Mouse (Mus musculus): ENCODE measurements at regions not wholly inside any gene's neighbourhood (a gene's known extent, or its start where the extent isn't known, plus 50 kb on each side); places are given as distances from the start of the nearest gene placed in this dataset.
A peak's percentile ranks its signal among the peaks of the same experiment; 100 is the strongest.

GRCm38 (mm10) chr10:99893999-99894398, 121.4 kb upstream of the Kitl start:
- H3K9me3 ChIP-seq = no peaks in the 10 kb centered on the region
- ATAC-seq (ENCODE audit: insufficient number of reproducible peaks, insufficient read depth, low FRiP score, low TSS enrichment, low read depth) = no peak
- WGBS = 18% methylated on average over 3 of the region's 3 CpGs

GRCm38 (mm10) chr10:99891899-99892298, 123.5 kb upstream of the Kitl start:
- H3K9me3 ChIP-seq = no peaks in the 10 kb centered on the region
- WGBS = 90% methylated on average over 3 of the region's 3 CpGs
- ATAC-seq (ENCODE audit: insufficient number of reproducible peaks, insufficient read depth, low FRiP score, low TSS enrichment, low read depth) = no peak
- H3K27ac ChIP-seq = no peak overlapping the region
- no peaks in the 10 kb centered on the region for H3K27me3 ChIP-seq
- no peak overlapping the region for H3K4me3 ChIP-seq
- no peak overlapping the region for H3K9ac ChIP-seq
- no peaks in the 10 kb centered on the region for H3K4me1 ChIP-seq
- H3K4me2 ChIP-seq = no peak overlapping the region
- no peaks in the 10 kb centered on the region for H3K36me3 ChIP-seq

More at GRCm38 (mm10) chr10:99893999-99894398, 121.4 kb upstream of the Kitl start:
- Histone ChIP-seq H3K4me2 (no peak overlapping the region), H3K36me3 (no peaks in the 10 kb centered on the region), H3K27me3 (no peaks in the 10 kb centered on the region), H3K27ac (no peak overlapping the region), H3K4me3 (no peak overlapping the region), H3K4me1 (no peaks in the 10 kb centered on the region), H3K9ac (no peak overlapping the region)

GRCm38 (mm10) chr10:99881901-99882300, 122.4 kb upstream of the Csl start:
- H3K9ac ChIP-seq = no peak overlapping the region
- no peak overlapping the region for H3K27ac ChIP-seq
- no peaks in the 10 kb centered on the region for H3K27me3 ChIP-seq
- no peak overlapping the region for H3K4me3 ChIP-seq
- no peaks in the 10 kb centered on the region for H3K4me1 ChIP-seq
- no peak overlapping the region for H3K4me2 ChIP-seq
- H3K9me3 ChIP-seq = no peaks in the 10 kb centered on the region
- H3K36me3 ChIP-seq = no peaks in the 10 kb centered on the region
- no peak for ATAC-seq (ENCODE audit: insufficient number of reproducible peaks, insufficient read depth, low FRiP score, low TSS enrichment, low read depth)
- 70% methylated on average over 2 of the region's 2 CpGs for WGBS

DNA sequence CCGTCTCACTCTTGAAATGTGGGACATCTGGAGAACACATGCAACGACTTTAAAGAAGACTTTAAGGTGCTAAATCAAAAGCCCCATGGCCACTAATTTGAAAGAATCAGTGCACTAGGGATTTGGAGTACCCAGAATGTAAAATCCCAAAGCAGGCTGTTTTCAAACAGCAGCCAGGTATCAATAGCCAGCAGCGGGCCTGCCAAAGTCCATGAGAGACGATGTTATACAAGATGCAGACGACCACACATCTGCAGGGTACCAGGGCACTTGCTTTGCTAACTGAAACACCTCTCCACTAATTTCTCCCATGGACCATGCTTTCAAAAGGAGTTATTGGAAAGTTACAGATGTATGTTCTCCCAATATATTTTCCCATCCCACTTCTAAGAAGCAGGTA, 119.9 kb upstream of the Csl start:
- 52% methylated on average over 5 of the region's 5 CpGs for WGBS
- Histone ChIP-seq H3K36me3 (no peaks in the 10 kb centered on the region), H3K27me3 (no peaks in the 10 kb centered on the region), H3K9ac (no peak overlapping the region), H3K4me1 (no peaks in the 10 kb centered on the region), H3K9me3 (no peaks in the 10 kb centered on the region), H3K4me2 (no peak overlapping the region), H3K27ac (no peak overlapping the region), H3K4me3 (no peak overlapping the region)
- ATAC-seq (ENCODE audit: insufficient number of reproducible peaks, insufficient read depth, low FRiP score, low TSS enrichment, low read depth) = no peak

GRCm38 (mm10) chr10:99864711-99865110, 105.3 kb upstream of the Csl start:
- H3K27ac ChIP-seq = no peak overlapping the region
- H3K4me2 ChIP-seq = no peak overlapping the region
- no peaks in the 10 kb centered on the region for H3K36me3 ChIP-seq
- H3K27me3 ChIP-seq = no peaks in the 10 kb centered on the region
- H3K9me3 ChIP-seq = no peaks in the 10 kb centered on the region
- WGBS = 73% methylated on average over 1 of the region's 1 CpGs
- ATAC-seq (ENCODE audit: insufficient number of reproducible peaks, insufficient read depth, low FRiP score, low TSS enrichment, low read depth) = no peak
- no peak overlapping the region for H3K9ac ChIP-seq
- no peak overlapping the region for H3K4me3 ChIP-seq
- H3K4me1 ChIP-seq = 0 out of 2 replicates have a peak, but pooled peaks cover 5% of the 10 kb centered on the region

GRCm38 (mm10) chr10:99860322-99861089, 101.0 kb upstream of the Csl start:
- H3K27ac ChIP-seq = no peak overlapping the region
- no peak overlapping the region for H3K4me3 ChIP-seq
- 38% methylated on average over 10 of the region's 10 CpGs for WGBS

DNA sequence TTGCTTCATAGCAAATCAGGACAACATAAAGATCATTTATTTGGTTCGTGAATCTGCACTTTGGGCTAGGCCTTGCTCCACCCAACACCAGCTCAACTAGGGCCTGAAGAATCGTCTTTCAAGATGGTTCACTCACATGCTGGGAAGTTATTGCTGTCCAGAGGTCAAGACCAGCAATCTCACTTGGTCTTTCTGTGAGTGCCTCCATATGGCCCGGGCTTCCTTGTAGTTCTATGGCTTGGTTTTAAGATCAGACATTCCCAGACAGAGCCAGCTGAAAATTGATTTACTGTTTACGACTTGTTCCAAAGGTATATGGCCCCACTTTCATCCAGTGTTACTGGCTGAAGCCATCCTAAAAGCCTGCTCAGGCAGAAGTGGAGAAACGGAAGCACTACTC, 84.7 kb upstream of the Csl start:
- no peak for ATAC-seq (ENCODE audit: insufficient number of reproducible peaks, insufficient read depth, low FRiP score, low TSS enrichment, low read depth)
- H3K9ac ChIP-seq = no peak overlapping the region

More at GRCm38 (mm10) chr10:99860322-99861089, 101.0 kb upstream of the Csl start:
- 0 out of 2 replicates have a peak, but pooled peaks cover 5% of the 10 kb centered on the region for H3K4me1 ChIP-seq
- ATAC-seq (ENCODE audit: insufficient number of reproducible peaks, insufficient read depth, low FRiP score, low TSS enrichment, low read depth) = no peak
- no peak overlapping the region for H3K4me2 ChIP-seq
- H3K27me3 ChIP-seq = no peaks in the 10 kb centered on the region
- H3K9ac ChIP-seq = no peak overlapping the region
- H3K36me3 ChIP-seq = no peaks in the 10 kb centered on the region
- H3K9me3 ChIP-seq = no peaks in the 10 kb centered on the region

GRCm38 (mm10) chr10:99841167-99841843, 81.8 kb upstream of the Csl start:
- no peak overlapping the region for H3K4me2 ChIP-seq
- H3K27ac ChIP-seq = no peak overlapping the region
- WGBS = 83% methylated on average over 10 of the region's 10 CpGs
- no peaks in the 10 kb centered on the region for H3K36me3 ChIP-seq
- no peak overlapping the region for H3K4me3 ChIP-seq
- no peak overlapping the region for H3K9ac ChIP-seq
- no peaks in the 10 kb centered on the region for H3K27me3 ChIP-seq
- H3K9me3 ChIP-seq = no peaks in the 10 kb centered on the region
- no peaks in the 10 kb centered on the region for H3K4me1 ChIP-seq
- ATAC-seq (ENCODE audit: insufficient number of reproducible peaks, insufficient read depth, low FRiP score, low TSS enrichment, low read depth) = no peak

More for the DNA sequence above, 84.7 kb upstream of the Csl start:
- H3K4me3 ChIP-seq = no peak overlapping the region
- H3K27ac ChIP-seq = no peak overlapping the region
- no peaks in the 10 kb centered on the region for H3K27me3 ChIP-seq
- H3K4me2 ChIP-seq = no peak overlapping the region
- no peaks in the 10 kb centered on the region for H3K36me3 ChIP-seq
- 83% methylated on average over 5 of the region's 5 CpGs for WGBS
- no peaks in the 10 kb centered on the region for H3K9me3 ChIP-seq
- no peaks in the 10 kb centered on the region for H3K4me1 ChIP-seq

DNA sequence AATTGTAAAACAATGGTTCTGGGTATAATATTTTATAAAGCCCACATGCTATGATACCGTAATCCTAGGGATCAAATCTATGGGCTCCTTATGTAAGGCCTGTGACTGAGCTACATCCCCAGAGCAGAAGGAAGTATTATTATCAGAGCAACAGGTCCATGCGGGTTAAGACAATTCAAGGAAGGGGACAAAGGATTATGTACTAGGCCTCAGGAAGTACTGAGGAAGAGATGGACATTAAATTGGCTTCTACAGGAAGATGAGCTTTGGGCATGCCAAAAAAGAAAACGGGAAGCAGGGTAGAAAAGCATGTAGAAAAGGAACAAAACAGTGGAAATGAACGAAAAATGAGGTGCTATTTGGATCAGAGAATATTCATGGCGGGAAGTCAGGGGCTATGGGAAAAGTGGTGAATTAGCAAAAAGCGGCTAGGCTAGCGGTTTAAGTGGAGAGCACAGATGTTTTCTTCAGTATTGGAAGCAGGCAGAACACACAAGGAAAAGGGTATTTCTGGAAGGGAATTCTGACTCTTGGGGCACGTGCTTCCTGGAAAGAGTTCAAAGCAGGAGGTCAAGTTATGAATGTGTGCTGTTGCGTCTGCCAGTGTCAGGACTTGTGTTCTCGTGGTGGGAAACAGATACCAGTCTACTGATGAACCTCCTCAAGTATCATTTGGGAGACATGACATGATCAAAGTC, 80.9 kb upstream of the Csl start:
- H3K27ac ChIP-seq = no peak overlapping the region
- H3K4me1 ChIP-seq = no peaks in the 10 kb centered on the region
- no peak overlapping the region for H3K4me3 ChIP-seq
- H3K9me3 ChIP-seq = no peaks in the 10 kb centered on the region
- no peaks in the 10 kb centered on the region for H3K36me3 ChIP-seq
- WGBS = 74% methylated on average over 10 of the region's 10 CpGs
- no peak overlapping the region for H3K9ac ChIP-seq
- H3K27me3 ChIP-seq = no peaks in the 10 kb centered on the region
- H3K4me2 ChIP-seq = no peak overlapping the region
- no peak for ATAC-seq (ENCODE audit: insufficient number of reproducible peaks, insufficient read depth, low FRiP score, low TSS enrichment, low read depth)

DNA sequence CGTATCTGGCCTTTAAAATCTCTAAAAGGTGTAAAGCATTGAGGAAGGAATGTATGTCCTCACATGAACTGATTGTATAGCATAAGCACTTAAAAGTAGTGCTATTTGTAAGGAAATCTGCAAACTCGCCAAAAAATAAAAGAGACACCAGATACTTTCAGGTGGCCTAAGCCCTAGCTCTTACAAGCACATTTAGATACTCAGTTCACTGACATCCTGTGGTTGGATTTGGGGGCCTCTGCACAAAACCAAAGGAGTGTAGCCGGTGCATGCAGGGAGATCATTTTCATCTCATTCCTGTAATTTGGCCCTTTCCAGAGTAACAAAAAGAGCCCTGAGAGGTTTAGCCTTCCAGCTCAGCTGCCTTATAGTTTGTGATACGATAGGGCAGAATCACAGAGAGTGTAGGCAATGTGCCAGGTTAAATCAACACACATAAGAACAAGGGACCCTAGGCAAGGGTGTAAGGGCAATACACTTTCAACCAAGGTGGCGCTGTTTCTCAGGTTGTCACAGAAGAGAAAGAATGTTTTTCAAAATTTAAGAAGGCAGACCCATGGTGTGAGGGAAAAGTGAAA, 77.5 kb upstream of the Csl start:
- no peaks in the 10 kb centered on the region for H3K9me3 ChIP-seq
- no peaks in the 10 kb centered on the region for H3K27me3 ChIP-seq
- H3K27ac ChIP-seq = no peak overlapping the region
- no peaks in the 10 kb centered on the region for H3K36me3 ChIP-seq
- H3K4me3 ChIP-seq = no peak overlapping the region
- H3K4me1 ChIP-seq = no peaks in the 10 kb centered on the region
- no peak overlapping the region for H3K4me2 ChIP-seq
- 57% methylated on average over 5 of the region's 5 CpGs for WGBS
- H3K9ac ChIP-seq = no peak overlapping the region
- peak; percentile 56; the same call in 1 of the 2 replicates for ATAC-seq (ENCODE audit: insufficient number of reproducible peaks, insufficient read depth, low FRiP score, low TSS enrichment, low read depth)

DNA sequence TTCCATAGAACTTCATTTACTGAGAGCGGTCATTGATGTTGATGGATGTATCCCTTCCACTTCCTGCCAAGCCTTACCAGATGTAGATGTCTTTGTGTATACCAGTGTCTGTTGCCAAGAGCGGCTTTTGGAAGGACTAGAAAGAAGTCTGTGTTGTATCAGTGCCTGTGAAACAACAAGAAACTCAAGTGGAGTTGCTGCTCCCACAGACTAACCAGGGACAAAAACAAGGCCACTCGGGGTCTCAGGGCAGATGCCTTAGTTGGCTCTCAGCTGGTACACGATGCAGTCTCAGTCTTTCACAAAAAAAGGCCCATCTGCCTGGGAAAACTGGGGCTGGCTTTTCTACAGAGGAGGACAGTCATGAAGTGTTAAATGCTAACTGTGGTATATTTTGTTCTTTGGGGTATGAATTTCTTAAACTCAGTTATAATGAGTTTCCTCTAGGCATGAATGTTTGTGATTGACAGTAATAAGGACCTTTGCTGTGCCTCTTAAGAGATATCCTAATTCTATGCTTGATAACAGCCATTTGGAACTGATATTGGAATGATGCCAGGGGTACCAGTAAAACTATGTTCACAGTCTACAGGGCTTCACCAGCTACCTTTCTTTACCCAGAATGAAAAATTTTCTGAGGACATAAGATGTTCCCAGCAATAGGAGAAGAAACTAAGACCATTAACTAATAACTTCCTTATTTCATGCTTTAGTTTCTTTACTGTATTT, 75.6 kb upstream of the Csl start:
- 78% methylated on average over 4 of the region's 4 CpGs for WGBS
- ATAC-seq (ENCODE audit: insufficient number of reproducible peaks, insufficient read depth, low FRiP score, low TSS enrichment, low read depth) = no peak
- H3K4me3 ChIP-seq = no peak overlapping the region
- no peaks in the 10 kb centered on the region for H3K36me3 ChIP-seq
- H3K9me3 ChIP-seq = no peaks in the 10 kb centered on the region
- no peak overlapping the region for H3K27ac ChIP-seq
- no peak overlapping the region for H3K4me2 ChIP-seq
- H3K27me3 ChIP-seq = no peaks in the 10 kb centered on the region
- no peaks in the 10 kb centered on the region for H3K4me1 ChIP-seq
- no peak overlapping the region for H3K9ac ChIP-seq

Measured in embryonic facial prominence, embryonic 13.5 days (tissue).